Mouse (Mus musculus) retina, postnatal 7 days (tissue): ENCODE results near the gene Park7.
A peak's percentile ranks its signal among the peaks of the same experiment; 100 is the strongest.
"Not testable (repeated sequence)": the region's sequence is repeated elsewhere in the genome, so short reads cannot be mapped to it uniquely, and the experiment has no call there.

Source experiments
- DNase-seq: peaks from one replicate; pipeline ENCODE4 v3.0.0-alpha.2; 2012; ENCODE audit warnings: low read depth, low spot score

Park7 gene

DNA sequence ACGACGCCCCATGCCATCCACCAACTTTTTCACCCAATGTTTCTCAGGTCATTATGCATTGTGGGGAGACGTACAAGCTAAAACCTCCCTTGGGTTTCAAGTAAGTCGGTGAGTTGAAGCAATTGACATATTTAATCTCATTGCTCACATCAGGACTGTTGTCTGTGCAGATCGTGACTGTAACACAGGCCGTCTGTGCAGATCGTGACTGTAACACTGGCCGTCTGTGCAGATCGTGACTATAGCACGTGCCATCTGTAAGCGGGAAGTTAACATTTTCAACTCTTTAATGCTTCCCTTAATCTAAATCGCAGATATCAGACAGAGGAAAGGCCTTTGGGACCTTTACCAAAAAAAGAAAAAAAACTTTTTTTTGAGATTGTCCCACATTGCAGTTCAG lies 494 bp downstream of the Park7 start:
- DNase-seq: no peak

DNA sequence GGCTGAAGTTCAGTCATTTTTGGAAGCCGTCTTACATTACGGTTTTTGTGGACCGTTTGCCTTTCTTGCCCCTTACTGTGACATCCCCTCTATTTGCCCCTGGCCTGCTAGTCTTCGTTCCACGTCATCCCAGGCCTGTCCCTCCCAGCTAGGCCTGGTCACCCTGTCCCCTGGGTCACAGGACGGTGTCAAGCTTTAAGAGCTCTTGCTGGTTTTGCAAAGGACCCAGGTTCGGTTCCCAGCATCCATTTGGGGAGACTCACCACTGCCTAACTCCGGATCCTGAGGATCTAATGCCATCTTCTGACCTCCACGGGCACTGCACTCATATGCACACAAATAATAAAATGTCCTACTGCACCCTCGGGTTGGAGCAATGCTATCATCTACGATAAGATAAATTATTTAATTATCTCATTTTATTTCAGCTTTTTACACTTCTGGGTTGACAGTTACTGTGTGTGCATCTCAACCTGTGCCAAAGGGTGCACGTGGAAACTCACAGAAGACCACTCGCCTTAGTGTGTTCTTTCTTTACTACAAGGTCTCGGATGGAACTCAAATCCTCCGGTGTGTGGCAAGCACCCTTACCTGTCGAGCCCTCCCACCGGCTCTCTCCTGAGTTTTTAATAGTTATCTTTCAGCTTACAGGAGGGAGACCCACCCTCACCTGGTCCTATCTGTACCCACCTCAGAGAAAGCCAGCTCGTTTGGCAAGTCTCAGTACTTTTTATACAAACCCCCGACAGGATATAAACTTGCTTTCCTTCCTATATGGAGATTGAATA lies 3.9 kb downstream of the Park7 start:
- DNase-seq: no peak

DNA sequence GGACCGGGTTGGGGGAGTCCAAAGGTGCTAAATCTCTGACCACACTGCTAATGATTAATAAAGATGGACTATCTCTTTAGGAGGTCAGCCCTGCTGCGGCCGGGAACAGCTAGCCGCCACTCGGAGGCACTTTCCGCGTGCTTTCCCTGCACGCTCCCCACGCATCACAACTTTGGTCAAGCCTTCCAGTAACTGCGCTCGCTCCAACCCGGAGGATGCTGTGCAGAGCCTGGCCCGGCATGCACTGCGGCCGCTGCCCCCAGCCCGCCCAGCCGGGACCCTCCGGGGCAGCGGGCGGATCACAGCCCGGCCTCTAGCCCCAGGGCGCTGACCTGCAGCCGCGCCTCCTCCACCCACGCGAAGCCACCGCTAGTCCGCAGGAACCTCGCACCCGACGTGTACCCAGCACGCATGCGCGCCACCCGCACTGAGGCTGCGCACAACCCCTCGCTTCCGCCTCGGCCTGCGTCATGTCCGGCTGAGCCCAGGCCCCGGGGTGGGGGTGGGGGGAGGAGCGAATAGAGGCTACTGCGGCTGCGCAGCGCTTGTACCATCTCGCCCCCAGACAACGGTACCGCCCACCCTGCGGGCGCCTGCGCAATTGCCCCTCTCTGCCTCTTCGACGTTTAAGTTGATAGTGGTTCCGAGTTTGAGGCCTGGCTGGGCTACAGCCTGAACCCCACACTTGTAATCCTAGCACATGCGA lies 4.6 kb downstream of the Park7 start:
- peak; percentile 99 for DNase-seq

DNA sequence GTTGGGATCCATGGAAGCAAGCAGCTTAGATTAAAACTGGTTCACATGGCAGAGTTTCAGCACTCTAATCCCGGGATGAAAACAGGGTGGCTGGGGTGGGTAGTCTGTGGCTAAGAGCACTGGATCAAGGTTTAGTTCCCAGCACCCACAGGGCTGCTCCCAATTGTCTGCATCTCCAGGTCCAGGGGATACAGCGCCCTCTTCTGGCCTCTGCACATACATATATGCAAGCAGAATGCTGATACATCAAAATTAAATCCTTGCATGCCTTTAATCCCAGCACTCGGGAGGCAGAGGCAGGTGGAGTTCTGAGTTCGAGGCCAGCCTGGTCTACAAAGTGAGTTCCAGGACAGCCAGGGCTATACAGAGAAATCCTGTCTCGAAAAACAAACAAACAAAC lies 5.7 kb downstream of the Park7 start:
- not testable (repeated sequence) for DNase-seq

DNA sequence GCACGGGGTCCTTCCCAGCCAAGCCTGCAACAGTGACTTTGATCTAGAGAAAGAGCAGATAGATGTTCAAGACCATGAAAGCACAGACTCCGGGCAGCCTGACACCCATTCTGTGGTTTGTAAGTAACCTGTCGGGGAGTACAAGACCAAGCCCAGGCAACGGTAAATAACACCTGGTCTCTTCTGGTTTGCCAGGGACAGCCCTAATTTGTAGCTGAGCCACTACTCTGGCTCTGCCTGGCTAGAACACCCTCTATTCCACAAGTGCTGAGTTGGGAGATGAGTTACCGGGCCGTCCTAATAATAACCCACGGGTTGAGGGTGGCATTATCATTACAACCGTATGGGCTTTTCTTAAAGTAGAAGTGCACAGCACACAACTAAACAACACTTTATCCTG lies 7.1 kb downstream of the Park7 start:
- no peak for DNase-seq

DNA sequence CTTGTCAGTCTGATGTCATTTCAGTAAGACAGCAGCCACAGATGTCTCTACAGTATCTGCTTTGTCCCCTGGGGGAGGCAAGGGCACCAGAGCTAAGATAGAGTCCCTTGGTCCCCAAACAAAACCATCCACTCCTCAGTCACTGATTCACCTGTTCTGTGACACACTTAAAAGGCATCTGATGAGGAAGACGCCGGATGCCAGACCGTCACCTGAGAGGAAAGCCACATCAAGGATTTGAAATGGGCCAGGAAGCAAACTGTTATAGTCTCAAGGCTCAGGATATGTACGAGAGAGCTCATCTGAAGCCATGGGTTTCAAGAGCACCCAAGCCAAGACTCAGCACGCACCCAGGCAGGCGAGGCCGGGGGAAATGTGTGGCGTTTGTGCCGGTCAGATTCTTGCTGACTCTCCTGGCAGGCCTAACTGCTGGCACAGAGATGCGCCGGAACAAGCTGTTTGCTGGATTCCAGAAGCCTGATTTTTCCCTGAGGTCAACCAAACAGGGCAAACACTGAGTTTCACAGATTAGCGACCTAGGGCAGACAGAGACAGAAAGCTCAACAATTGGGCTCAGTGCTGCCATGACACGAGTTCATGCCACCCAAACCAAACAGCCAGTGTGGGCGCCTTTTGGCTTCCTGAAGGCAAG lies 11.0 kb downstream of the Park7 start:
- no peak for DNase-seq

DNA sequence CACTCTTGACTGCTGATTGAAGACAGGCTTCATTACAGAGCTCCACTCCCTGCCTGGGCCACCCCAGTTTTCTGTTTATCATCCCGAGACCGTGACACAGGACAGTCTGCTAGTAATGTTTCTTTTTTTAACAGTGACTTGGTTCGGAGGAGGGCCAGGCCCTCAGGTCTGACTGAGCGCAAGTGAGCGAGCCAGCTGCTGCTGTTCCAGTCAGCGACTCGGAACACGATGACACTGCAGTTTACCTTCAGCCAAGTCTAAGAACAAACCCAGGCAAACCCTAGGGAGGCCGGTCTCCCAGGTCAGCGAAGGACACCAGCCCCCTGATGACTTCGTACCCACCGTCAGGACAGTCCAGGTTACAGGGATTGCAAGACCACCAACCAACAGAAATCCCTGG lies 12.2 kb downstream of the Park7 start:
- DNase-seq: no peak

DNA sequence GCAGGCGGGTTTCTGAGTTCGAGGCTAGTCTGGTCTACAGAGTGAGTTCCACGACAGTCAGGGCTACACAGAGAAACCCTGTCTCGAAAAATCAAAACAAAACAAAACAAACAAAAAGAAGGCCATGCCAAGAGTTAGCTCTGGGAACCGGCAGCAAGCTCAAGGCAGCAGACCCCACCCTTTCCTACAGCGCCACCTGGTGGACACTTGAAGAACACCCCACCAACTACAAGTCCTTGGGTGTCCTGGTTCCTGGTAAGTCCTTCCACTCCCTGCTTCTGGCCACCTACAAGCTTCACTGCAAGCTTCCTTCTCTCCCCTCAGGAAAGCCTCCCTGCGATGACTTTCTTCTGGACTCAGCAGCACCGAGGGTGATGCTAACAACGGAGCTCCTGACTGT lies 12.6 kb downstream of the Park7 start:
- DNase-seq: peak; percentile 60

DNA sequence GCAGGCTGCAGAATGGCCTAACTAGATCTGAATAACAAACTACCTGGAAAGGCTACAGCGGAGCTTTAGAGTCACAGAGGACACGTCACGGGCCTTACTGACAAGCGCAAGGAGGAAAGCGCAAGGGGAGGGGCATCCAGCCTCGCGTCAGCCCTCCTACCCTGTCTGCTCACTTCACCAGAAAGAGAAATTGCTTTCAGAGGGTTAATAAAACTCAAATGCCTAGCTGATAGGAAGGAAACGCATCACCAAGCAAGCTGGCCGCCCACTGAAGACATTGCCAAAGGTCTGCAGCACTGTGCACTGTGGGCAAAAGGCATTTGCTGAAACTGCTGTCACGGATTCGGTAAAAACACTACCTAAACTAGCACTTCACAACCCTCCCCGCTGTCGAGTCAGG lies 13.8 kb downstream of the Park7 start:
- no peak for DNase-seq

DNA sequence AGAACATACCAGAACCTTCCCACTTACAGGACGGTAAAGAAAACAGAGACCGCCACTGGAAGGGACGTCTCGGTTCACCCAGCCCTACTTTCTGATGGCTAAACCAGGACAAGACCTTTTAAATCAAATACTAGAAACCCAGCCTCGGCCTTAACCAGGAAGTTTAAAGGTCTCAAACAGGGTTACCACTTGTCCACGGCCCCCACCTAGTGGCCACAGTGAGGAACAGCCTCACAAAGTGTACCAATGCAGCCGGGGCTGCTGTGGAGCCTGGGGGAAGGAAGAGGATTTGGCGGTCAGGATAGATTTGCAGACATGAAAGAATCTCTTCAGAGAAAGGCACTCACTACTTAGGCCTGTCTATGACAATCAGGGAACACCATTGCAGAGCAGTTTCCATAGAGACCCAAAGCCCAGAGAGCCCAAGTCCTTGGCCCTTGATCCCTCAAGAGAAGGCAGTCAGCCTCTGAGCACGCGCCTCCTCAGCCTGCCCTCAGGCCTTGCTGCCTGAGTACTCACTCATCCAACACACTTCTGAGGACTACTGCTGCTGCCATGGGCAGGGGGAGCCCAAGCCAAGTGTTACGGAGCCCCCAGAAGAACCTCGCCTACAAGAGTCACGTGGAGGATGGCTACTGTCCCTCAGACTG lies 15.4 kb downstream of the Park7 start:
- peak; percentile 70 for DNase-seq

DNA sequence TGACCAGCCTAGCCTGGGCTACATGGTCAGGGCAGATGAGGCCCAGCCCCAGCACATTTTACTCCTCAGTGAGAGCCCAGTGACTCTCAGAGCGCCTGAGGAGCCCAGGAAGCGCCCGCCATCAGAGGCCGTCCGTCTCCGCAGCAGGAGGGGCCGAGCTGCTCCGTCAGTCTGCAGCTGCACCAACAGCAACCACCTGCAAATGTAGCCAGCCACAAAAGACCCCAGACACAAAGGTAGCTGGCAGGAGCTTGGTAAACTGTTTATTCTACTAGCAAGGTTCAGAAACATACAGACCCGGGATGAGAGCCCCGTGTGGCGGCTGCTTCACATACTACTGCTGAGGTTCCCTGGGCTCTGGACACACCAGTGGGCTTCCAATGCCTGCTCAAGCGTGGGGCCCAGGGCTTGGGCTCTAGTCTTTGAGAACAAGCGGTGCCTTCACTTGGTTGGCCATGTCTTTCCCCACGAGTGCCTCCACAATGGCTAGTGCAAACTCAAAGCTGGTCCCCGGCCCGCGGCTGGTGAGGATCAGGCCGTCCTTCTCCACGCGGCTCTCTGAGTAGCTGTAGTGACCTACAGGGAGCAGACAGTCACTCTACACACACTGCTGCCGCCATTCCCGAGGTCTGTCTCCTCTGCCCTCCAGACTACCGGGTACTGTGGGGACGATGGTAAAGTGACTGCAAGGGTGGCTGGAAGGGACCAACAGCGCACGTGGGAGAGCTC lies 17.2 kb downstream of the Park7 start:
- DNase-seq: no peak

DNA sequence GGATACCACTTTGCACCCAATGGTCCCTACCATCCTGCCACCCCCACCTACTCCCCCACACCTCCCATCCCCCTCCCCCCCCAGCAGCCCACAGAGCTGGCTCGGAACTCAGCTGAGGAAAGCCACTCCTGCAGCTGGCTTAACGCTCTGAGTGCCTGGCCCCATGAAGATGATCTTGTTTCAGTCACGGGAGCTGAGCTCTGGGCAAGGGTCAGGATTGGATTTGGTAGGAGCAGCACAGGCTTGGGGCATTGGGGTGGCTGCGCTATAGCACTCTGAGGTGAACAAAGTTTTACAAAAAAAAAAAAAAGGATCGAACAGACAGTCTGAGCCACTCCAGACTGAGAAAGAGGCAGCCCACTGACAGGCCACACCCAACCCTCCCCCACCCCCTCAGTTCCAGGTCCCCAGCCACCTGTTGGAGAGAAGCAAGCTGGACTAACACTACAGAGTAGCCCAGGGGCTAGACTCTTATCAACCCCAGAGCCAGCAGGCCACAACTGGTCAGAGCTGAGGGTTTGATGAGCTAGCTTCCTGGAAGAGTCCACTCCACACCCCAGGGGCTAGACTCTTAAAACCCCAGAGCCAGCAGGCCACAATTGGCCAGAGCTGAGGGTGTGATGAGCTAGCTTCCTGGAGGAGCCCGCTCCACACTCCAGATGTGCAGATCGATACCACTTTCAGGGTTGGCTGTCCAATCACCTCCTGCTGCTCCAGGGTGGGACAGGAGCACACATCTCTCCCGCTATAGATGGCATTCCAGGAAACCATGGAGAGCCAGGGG lies 19.3 kb downstream of the Park7 start:
- no peak for DNase-seq

DNA sequence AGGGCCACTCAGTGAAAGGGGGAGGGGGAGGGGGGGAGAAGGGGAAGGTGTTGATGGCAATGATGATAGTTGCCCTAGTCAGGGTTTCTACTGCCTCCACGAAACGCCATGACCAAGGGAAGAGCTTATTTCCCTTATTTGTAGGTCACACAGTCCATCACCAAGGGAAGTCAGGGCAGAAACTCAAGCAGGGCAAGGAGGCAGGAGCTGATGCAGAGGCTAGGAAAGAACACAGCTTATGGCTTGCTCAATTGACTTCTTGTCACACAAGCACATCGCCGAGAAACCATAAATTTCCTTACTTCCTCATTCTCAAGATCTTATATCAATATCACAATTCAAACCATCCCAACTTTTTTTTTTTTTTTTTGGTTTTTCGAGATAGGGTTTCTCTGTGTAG lies 22.9 kb downstream of the Park7 start:
- no peak for DNase-seq

DNA sequence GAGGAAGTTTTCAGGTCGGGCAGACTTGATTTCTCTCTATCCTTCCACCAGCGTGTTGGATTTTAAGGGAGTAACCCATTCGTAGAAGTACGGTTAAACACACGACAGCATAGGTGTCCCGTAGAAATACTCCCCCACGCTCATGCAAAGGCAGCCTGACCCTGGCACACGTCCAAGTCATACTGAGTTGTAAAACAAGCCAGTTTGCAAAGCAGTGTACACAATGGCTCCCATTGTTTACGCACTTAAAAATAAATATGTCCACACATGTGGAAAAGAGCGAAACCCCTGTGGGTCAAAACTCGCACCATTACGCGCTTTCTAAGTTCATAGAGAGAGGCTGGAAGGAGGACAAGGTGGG lies 24.3 kb downstream of the Park7 start:
- no peak for DNase-seq

DNA sequence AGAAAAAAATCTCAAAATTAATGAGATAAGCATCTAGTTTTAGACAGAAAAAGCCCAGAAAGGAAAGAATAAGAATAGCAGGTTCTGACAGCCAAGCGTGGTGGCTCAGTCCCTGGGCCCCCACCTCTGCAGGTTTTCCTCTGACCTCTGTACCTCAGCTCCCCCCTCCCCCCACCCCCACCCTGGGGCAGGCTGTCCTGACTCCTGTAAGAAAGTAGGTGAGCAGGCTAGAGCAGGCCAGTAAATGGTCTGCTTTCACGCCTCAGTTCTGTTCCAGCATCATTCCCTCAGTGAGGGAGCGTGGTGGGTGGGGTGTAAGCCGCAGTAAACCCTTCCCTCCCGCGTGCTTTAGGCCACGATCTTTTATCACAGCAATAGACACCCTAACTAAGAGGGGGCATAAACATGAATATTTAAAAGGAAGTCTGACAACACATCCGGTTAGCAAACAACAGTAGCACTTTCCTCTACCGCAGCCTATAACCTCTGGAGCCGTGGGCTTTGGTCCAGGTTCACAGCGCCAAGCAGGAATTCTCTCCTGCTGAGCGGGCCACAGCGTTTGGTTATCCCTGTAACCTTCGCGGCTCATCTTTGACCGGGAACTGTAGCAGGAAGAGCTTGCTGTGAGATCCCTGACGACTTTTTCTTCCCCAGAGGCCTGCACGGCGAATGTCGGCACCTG lies 24.8 kb downstream of the Park7 start:
- DNase-seq: no peak

DNA sequence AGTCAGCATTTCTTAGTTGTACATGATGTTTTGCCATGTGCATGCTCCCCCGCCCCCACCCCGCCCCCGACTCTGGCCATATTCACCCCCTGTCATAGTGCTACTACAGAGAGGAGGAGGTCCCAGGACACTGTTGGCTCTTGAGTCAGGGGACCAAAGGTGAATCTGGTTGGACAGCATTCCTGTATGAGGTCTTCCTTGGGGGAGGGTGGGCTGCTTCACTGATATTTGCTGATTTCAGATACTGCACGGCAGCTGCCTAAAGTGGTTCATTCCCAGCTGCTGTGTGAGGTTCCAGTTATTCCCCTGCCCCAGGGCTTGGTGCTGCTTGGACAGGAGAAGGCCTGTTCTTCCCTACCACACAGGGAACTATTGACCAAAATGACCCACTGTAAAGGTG lies 25.7 kb downstream of the Park7 start:
- no peak for DNase-seq

DNA sequence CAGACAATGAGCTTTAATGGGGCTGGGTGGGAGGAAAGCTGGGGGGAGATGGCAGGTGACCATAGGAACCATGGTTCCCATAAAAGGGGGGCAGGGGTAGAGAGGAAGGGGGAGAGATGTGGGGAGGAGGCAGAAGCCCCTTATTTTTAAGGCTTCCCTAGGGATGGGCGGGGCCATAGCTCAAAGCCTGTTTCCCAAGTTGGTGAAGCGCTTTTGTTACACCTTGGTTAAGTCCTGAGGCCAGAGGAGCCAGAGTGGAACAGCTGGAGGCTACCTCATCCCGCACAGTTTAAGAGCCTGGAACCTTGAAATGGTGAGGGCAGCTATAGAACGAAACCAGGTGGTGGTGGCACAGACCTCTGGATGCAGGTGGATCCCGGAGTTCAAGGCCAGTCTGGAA lies 26.3 kb downstream of the Park7 start:
- no peak for DNase-seq

DNA sequence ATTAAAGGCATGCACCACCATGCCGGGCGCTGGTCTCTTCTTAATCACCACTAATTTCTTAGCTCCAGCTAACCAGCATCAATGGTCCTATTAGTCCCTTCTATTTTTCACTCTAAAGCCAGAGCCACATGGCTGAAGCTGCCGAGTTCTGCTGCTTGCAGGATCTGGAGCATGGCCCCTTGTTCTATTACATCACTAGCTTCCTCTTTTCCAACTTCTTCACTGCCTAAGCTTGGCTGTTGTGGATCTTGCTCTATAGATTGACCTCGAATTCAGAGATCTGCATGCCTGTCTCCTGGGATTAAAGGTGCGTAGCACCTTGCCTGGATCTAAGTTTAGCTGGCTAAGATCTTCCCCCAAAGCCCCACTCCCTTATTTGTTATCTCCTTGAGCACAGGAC lies 31.6 kb downstream of the Park7 start:
- no peak for DNase-seq

DNA sequence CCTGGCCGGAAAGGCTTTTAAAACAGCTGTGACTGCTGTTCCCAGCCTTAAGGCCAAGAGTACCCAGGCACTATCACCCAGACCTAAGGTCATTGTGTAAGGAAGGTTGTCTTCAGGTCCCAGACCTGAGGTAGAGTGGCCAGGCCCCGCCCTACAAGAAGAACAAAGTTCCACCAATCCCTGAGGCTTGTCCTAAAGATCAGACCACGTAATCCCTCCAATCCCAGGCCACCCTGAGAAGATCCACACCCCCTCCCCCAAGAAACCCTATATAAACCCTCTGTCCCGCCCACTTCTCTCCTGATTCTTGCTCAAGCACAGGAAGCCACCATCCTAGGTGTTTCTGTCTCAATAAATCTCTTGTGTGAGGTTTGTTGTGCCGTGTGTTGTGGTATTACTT lies 33.9 kb downstream of the Park7 start:
- DNase-seq: no peak

DNA sequence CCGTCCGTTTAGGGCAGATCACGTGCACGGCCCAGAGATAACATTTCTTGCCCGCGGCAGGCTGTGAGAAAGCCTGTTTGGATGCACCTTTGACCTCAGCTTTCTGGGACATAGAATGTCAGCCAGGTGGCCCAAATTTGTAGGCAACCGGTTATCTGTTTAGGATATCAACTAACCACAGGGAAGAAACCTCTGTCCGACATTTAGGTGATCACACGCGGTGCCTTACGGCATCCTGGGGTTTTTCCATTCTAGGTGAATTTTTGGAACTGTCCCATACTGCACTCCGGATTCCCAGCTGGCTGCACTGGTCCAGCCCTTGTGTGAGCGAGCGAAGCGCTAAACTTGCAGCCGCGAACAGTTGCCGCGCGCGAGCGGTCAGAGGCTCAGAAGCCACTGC lies 34.6 kb downstream of the Park7 start:
- DNase-seq: no peak
